Mouse (Mus musculus): ENCODE data around the gene Magohb. TPM values are rescaled to one million over a fixed set of nuclear protein-coding genes. Genes with fewer than 3 reads are reported as not detected.

The Magohb gene
- 44.1 TPM for polyA plus RNA-seq (2012; fragmentation: generic; extraction: Trizol)
- long read RNA-seq, experiment 1, transcript Magohb-201 (5 exons, 767 nt): major isoform, 28 of 38 reads
- long read RNA-seq, experiment 1, partial matches to known transcripts: 1 of 38 reads
- long read RNA-seq, experiment 1, other reads (novel, unspliced or antisense): 3 of 38 reads
- long read RNA-seq, experiment 2, partial matches to known transcripts: 0 of 10 reads
- long read RNA-seq, experiment 2, other reads (novel, unspliced or antisense): 2 of 10 reads

DNA sequence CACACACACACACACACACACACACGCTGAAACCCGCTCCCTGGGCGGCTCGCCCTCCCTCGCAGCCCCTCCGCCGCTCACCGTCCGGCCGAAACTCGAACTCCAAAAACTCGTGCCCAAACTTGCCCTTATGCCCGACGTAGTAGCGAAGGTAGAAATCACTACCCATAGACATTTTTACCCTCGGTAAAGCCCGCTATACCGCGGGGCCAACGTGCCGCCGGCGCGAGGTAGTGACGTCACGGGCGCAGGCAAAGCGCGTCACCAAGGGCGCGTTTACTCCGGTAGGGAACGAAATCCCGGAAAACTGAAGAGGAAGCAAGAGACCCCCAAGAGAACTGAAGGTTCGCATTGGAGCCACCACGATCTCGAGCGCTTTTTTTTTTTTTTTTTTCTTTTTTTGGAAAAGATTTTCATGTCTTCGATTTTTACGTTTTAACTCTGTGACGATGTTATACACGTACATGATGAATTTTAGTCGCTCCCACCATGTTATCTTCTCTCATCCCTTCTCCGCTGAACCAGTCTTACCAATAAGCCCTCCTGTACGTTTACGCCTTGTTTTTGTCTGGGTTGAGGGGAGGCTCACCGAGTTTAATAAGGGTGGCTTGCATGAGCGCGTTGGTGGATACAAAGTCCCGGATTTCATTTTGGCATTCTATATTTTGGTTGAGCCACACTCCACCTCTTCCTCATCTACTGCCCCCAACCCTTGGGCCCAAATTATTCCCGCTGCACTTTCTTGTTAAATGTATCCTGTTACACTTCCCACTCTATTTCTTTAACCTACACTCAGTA, at the start of gene Magohb:
Gene Magohb (minus strand): TSS at position 254 of the 798 bp plus-strand sequence.
- H3K79me3 ChIP-seq (ENCODE audit: low read depth): peaks cover 26% of the 10 kb centered on the region
- TF ChIP-seq CEBPB (IDR thresholded peaks at IDR 0.05; ENCODE audit: low read depth) (no peak), FOSL1 (IDR thresholded peaks at IDR 0.05; ENCODE audit: insufficient read depth, low read length, poor library complexity, severe bottlenecking) (no peak), MYOG (IDR thresholded peaks at IDR 0.05; ENCODE audit: control insufficient read depth, extremely low read depth, insufficient read length) (no peak), MAX (IDR thresholded peaks at IDR 0.05) (peak; percentile 64)
- H3K27me3 ChIP-seq (ENCODE audit: control insufficient read depth, insufficient read depth, insufficient read length): no peaks in the 10 kb centered on the region
- peaks cover 47% of the 10 kb centered on the region for H3K79me2 ChIP-seq (ENCODE audit: control insufficient read depth, insufficient read depth)
- H3K4me3 ChIP-seq (ENCODE audit: insufficient read depth, poor library complexity, severe bottlenecking): peak within 1 kb of the TSS; percentile 78
- H3K36me3 ChIP-seq (ENCODE audit: control insufficient read depth, insufficient read depth): peaks cover 4% of the 10 kb centered on the region
- peak within 1 kb of the TSS; percentile 91 for H3ac ChIP-seq (ENCODE audit: control insufficient read depth, insufficient read length, low read depth)

DNA sequence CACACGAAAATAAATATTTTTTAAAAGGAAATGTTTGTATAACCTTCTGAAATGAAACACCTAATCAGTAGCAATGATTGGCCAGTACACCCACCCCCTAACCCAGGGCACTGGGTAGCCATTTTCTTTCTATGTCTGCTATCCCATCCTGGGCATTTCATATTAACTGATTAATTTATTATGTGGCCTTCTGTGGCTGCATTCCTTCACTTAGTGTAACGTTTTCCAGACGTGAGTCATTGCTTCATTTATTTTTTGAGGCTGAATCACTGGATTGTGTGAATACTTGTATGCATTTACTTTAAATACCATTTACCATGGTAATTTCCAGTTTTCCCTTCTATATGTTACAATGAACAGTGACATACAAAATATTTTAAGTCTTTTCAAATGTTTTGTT, 47.0 kb upstream of the Magohb start:
- Histone ChIP-seq H3K79me3 (ENCODE audit: low read depth) (no peaks in the 10 kb centered on the region), H3K4me3 (ENCODE audit: insufficient read depth, poor library complexity, severe bottlenecking) (no peak overlapping the region), H3K36me3 (ENCODE audit: control insufficient read depth, insufficient read depth) (no peaks in the 10 kb centered on the region), H3ac (ENCODE audit: control insufficient read depth, insufficient read length, low read depth) (no peak overlapping the region), H3K79me2 (ENCODE audit: control insufficient read depth, insufficient read depth) (no peaks in the 10 kb centered on the region), H3K27me3 (ENCODE audit: control insufficient read depth, insufficient read depth, insufficient read length) (no peaks in the 10 kb centered on the region)
- TF ChIP-seq MYOG (IDR thresholded peaks at IDR 0.05; ENCODE audit: control insufficient read depth, extremely low read depth, insufficient read length) (no peak), FOSL1 (IDR thresholded peaks at IDR 0.05; ENCODE audit: insufficient read depth, low read length, poor library complexity, severe bottlenecking) (peak; percentile 84), CEBPB (IDR thresholded peaks at IDR 0.05; ENCODE audit: low read depth) (peak; percentile 28)

DNA sequence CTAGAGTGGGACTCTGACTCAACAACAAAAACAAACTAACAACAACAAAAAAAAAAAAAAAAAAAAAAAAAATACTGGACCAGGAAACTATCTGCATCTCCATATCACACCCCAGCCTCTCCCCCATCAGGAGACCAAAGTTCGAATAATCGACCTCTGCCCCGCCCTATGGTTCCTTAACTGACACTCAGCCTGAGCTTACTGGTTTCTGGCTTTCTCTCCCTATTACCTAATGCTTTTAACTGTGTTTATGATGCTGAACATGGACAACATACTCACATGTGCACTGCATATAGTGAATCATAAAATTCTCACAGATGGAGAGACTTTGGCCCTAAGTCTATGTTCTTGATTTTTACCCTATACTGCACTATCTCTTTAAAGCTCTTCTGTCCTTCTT, 46.3 kb upstream of the Magohb start:
- H3K79me2 ChIP-seq (ENCODE audit: control insufficient read depth, insufficient read depth): no peaks in the 10 kb centered on the region
- no peak overlapping the region for H3K4me3 ChIP-seq (ENCODE audit: insufficient read depth, poor library complexity, severe bottlenecking)
- H3ac ChIP-seq (ENCODE audit: control insufficient read depth, insufficient read length, low read depth): no peak overlapping the region
- no peaks in the 10 kb centered on the region for H3K79me3 ChIP-seq (ENCODE audit: low read depth)
- no peaks in the 10 kb centered on the region for H3K27me3 ChIP-seq (ENCODE audit: control insufficient read depth, insufficient read depth, insufficient read length)
- TF ChIP-seq MYOD1 (IDR thresholded peaks at IDR 0.05; ENCODE audit: control insufficient read depth, insufficient read length, low read depth) (no peak), CEBPB (IDR thresholded peaks at IDR 0.05; ENCODE audit: low read depth) (no peak), CTCF (IDR thresholded peaks at IDR 0.05; ENCODE audit: control insufficient read depth, insufficient read depth, insufficient read length) (no peak), FOSL1 (IDR thresholded peaks at IDR 0.05; ENCODE audit: insufficient read depth, low read length, poor library complexity, severe bottlenecking) (no peak), USF1 (IDR thresholded peaks at IDR 0.05; ENCODE audit: low read depth) (no peak), MAX (IDR thresholded peaks at IDR 0.05) (no peak), MYOG (IDR thresholded peaks at IDR 0.05; ENCODE audit: control insufficient read depth, extremely low read depth, insufficient read length) (no peak)
- H3K36me3 ChIP-seq (ENCODE audit: control insufficient read depth, insufficient read depth): no peaks in the 10 kb centered on the region

GRCm38 (mm10) chr6:131338787-131339186, 45.7 kb upstream of the Magohb start:
- Histone ChIP-seq H3K79me2 (ENCODE audit: control insufficient read depth, insufficient read depth) (no peaks in the 10 kb centered on the region), H3ac (ENCODE audit: control insufficient read depth, insufficient read length, low read depth) (no peak overlapping the region), H3K36me3 (ENCODE audit: control insufficient read depth, insufficient read depth) (no peaks in the 10 kb centered on the region), H3K27me3 (ENCODE audit: control insufficient read depth, insufficient read depth, insufficient read length) (no peaks in the 10 kb centered on the region), H3K4me3 (ENCODE audit: insufficient read depth, poor library complexity, severe bottlenecking) (no peak overlapping the region), H3K79me3 (ENCODE audit: low read depth) (no peaks in the 10 kb centered on the region)
- TF ChIP-seq MAX (IDR thresholded peaks at IDR 0.05) (no peak), MYOD1 (IDR thresholded peaks at IDR 0.05; ENCODE audit: control insufficient read depth, insufficient read length, low read depth) (no peak), MYOG (IDR thresholded peaks at IDR 0.05; ENCODE audit: control insufficient read depth, extremely low read depth, insufficient read length) (no peak), CTCF (IDR thresholded peaks at IDR 0.05; ENCODE audit: control insufficient read depth, insufficient read depth, insufficient read length) (no peak), USF1 (IDR thresholded peaks at IDR 0.05; ENCODE audit: low read depth) (no peak), FOSL1 (IDR thresholded peaks at IDR 0.05; ENCODE audit: insufficient read depth, low read length, poor library complexity, severe bottlenecking) (no peak), CEBPB (IDR thresholded peaks at IDR 0.05; ENCODE audit: low read depth) (no peak)

DNA sequence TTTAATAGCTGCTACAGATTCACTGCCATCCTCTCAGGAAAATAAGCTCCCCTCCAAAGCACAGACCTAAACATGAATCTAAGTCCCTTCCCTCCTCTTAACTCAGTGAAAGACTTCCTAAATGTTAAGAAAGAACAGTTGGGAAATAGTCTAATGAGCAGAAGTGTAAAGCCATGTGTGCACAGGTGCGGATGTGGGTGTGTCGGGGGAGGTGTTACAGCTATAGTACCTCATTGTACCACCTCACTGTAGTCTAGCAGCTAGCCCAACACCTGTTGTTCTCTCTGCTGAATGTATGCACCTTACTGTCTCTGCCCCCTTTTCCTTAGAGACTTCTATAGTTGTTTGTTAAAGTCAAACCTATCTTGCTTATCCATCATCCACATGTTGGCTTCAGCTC, 34.0 kb upstream of the Magohb start:
- H3K36me3 ChIP-seq (ENCODE audit: control insufficient read depth, insufficient read depth): no peaks in the 10 kb centered on the region
- TF ChIP-seq FOSL1 (IDR thresholded peaks at IDR 0.05; ENCODE audit: insufficient read depth, low read length, poor library complexity, severe bottlenecking): no peak
- no peak for TF ChIP-seq CEBPB (IDR thresholded peaks at IDR 0.05; ENCODE audit: low read depth)
- TF ChIP-seq MAX (IDR thresholded peaks at IDR 0.05): no peak
- TF ChIP-seq MYOG (IDR thresholded peaks at IDR 0.05; ENCODE audit: control insufficient read depth, extremely low read depth, insufficient read length): no peak
- TF ChIP-seq CTCF (IDR thresholded peaks at IDR 0.05; ENCODE audit: control insufficient read depth, insufficient read depth, insufficient read length): no peak
- no peak for TF ChIP-seq USF1 (IDR thresholded peaks at IDR 0.05; ENCODE audit: low read depth)
- no peak for TF ChIP-seq MYOD1 (IDR thresholded peaks at IDR 0.05; ENCODE audit: control insufficient read depth, insufficient read length, low read depth)
- no peak overlapping the region for H3ac ChIP-seq (ENCODE audit: control insufficient read depth, insufficient read length, low read depth)
- H3K79me2 ChIP-seq (ENCODE audit: control insufficient read depth, insufficient read depth): no peaks in the 10 kb centered on the region
- no peaks in the 10 kb centered on the region for H3K27me3 ChIP-seq (ENCODE audit: control insufficient read depth, insufficient read depth, insufficient read length)
- H3K79me3 ChIP-seq (ENCODE audit: low read depth): no peaks in the 10 kb centered on the region
- no peak overlapping the region for H3K4me3 ChIP-seq (ENCODE audit: insufficient read depth, poor library complexity, severe bottlenecking)
